Mouse (Mus musculus) lung, postnatal 0 days (tissue): ENCODE measurements at regions not wholly inside any gene's neighbourhood (a gene's known extent, or its start where the extent isn't known, plus 50 kb on each side); places are given as distances from the start of the nearest gene placed in this dataset.
A peak's percentile ranks its signal among the peaks of the same experiment; 100 is the strongest.

Source experiments
- ATAC-seq: fragments of 200-750 bp; cut with Nextera tagmentation; 2 replicates; pipeline ENCODE4 v1.8.0; 2017; ENCODE audit warnings: moderate library complexity
- DNase-seq: peaks from one replicate; pipeline ENCODE4 v3.0.0-alpha.2; 2016; ENCODE audit warnings: low spot score
- H3K27ac ChIP-seq: fragments of 300-500 bp; sonication (generic); 2 replicates; pipeline ENCODE4 v1.5.1; 2014; ENCODE audit warnings: antibody characterized with exemption, mild to moderate bottlenecking, low read length, mixed read lengths
- H3K27me3 ChIP-seq: fragments of 300-500 bp; sonication (generic); replicated peaks from 2 replicates; pipeline ENCODE4 v1.6.1; 2014; ENCODE audit warnings: low read length, mixed read lengths; ENCODE audit not compliant: insufficient read depth
- H3K36me3 ChIP-seq: fragments of 300-500 bp; sonication (generic); 2 replicates; pipeline ENCODE4 v1.6.1; 2014; ENCODE audit warnings: low read length, mixed read lengths; ENCODE audit not compliant: insufficient read depth
- H3K4me1 ChIP-seq: fragments of 300-500 bp; sonication (generic); 2 replicates; pipeline ENCODE4 v1.6.1; 2014; ENCODE audit warnings: antibody characterized with exemption, low read depth, low read length, mixed read lengths; ENCODE audit not compliant: insufficient read depth
- H3K4me2 ChIP-seq: fragments of 300-500 bp; sonication (generic); replicated peaks from 2 replicates; pipeline ENCODE4 v1.6.1; 2014; ENCODE audit warnings: low read depth, mild to moderate bottlenecking, low read length, moderate library complexity, mixed read lengths
- H3K4me3 ChIP-seq: fragments of 300-500 bp; sonication (generic); 2 replicates; pipeline ENCODE4 v1.5.1; 2014; ENCODE audit warnings: low read depth, low read length
- H3K9ac ChIP-seq: fragments of 300-500 bp; sonication (generic); replicated peaks from 2 replicates; pipeline ENCODE4 v1.6.1; 2014; ENCODE audit warnings: low read depth, mild to moderate bottlenecking
- H3K9me3 ChIP-seq: fragments of 300-500 bp; sonication (generic); 2 replicates; pipeline ENCODE4 v1.6.1; 2016; ENCODE audit warnings: low read length, mixed read lengths
- CTCF ChIP-seq: IDR thresholded peaks from 2 replicates; pipeline ENCODE4 v1.5.1; 2016; ENCODE audit warnings: antibody characterized with exemption, mild to moderate bottlenecking
- EP300 ChIP-seq: IDR thresholded peaks from 2 replicates; pipeline ENCODE4 v1.6.1; 2016; ENCODE audit warnings: antibody characterized with exemption, mild to moderate bottlenecking, control low read depth
- WGBS: fragments of 180-500 bp; shearing (Covaris S2); extraction: QIAGEN DNeasy Blood & Tissue Kit; methylation state at CpG from one replicate; pipeline ENCODE4 v1.1.7; 2014; 5-methylcytosine and 5-hydroxymethylcytosine counted together

DNA sequence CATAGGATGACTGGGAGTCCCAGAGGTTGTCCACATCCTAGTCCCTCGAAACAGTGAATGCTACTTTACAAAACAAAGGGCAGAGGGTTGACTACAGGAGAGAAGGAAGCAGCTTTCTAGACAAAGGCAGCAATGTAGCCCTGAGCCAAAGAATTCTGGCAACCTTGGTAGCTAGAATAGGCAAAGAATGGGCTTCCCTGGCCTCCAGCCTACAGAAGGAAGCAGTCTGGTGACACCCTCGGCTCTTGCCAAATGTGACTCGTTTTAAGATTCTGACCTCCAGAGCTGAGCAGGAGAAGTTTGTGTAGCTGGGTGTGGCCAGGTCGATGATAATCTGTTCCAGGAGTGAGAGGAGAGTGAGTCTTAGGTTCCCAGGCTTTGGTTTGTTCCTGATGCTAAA is 279.1 kb downstream of the Uaca start:
- DNase-seq: no peak
- no peak for TF ChIP-seq CTCF
- no peak for TF ChIP-seq EP300
- Histone ChIP-seq H3K27me3 (no peaks in the 10 kb centered on the region), H3K9ac (no peak overlapping the region), H3K4me2 (no peak overlapping the region), H3K4me3 (no peak overlapping the region), H3K27ac (no peak overlapping the region), H3K4me1 (no peaks in the 10 kb centered on the region), H3K36me3 (no peaks in the 10 kb centered on the region), H3K9me3 (no peaks in the 10 kb centered on the region)
- 23% methylated on average over 4 of the region's 4 CpGs for WGBS
- no peak for ATAC-seq

DNA sequence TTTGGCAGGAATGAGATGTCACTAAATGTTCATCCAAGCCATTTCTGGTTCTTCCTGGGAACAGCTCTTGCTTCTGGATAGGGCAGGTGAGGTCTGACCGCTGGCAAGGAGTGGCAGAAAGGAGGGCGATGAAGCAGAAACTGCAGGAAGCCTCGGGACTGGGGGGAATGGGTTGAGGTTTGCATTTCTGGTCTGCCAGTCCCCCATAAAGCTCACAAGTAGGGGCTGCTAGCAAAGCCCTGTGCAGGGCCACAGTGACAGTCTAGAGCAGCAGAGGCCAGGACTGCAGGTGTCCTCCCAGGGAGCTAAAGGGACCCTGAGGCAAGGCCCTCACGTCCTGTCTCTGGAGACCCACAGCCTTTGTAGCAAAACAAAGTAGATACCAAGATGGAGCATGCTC is 280.7 kb downstream of the Uaca start:
- Histone ChIP-seq H3K36me3 (no peaks in the 10 kb centered on the region), H3K4me3 (no peak overlapping the region), H3K9me3 (no peaks in the 10 kb centered on the region), H3K4me2 (no peak overlapping the region), H3K9ac (no peak overlapping the region), H3K27ac (no peak overlapping the region), H3K4me1 (no peaks in the 10 kb centered on the region), H3K27me3 (no peaks in the 10 kb centered on the region)
- no peak for DNase-seq
- 79% methylated on average over 4 of the region's 4 CpGs for WGBS
- TF ChIP-seq CTCF: no peak
- no peak for TF ChIP-seq EP300
- ATAC-seq: no peak

DNA sequence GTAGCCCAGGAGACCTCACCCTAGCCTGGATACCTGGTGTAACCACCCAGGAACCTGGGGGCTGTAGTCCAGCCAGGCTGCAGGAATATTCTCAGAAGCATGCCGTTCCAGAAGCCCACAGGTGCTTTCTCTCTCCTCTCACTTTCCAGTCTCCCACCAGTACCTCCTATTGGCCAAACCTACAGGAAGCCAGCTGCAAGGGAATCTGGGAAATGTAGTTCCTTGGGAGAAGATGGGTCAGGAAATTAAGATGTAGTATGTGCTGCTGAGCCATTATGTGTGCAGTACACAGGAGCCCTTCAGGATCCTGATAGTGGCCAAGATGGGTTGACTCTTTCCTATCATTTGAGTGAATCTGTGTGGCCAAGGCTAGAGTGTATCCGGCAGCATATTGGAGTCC is 282.8 kb downstream of the Uaca start:
- 0 out of 2 replicates have a peak, but pooled peaks cover 4% of the 10 kb centered on the region for H3K27me3 ChIP-seq
- 69% methylated on average over 2 of the region's 2 CpGs for WGBS

DNA sequence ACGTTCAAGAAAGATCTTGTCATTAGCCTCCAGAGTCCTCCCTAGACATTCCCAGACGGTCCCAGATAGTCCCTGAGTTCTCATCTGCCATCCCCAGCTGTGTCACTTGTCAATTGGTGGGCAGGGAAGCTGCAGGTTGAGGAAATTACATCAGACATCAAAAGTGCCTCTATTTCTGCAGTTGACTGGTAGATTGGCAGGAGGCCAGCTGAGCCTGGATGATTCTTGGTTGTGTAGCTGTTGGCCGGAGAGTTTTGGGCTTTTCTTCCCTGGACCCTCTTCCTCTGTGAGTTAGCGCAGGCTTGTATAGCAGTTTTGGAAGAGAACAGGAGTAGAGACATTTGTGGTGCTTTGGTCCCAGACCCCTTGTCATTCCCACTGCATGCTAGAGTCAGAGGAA is 283.5 kb downstream of the Uaca start:
- no peak for ATAC-seq
- TF ChIP-seq CTCF (no peak), EP300 (no peak)
- H3K4me2 ChIP-seq: no peak overlapping the region
- WGBS: 65% methylated on average over 4 of the region's 4 CpGs
- H3K9ac ChIP-seq: no peak overlapping the region
- no peak for DNase-seq
- H3K4me1 ChIP-seq: no peaks in the 10 kb centered on the region
- H3K36me3 ChIP-seq: no peaks in the 10 kb centered on the region
- H3K27me3 ChIP-seq: 0 out of 2 replicates have a peak, but pooled peaks cover 5% of the 10 kb centered on the region
- H3K9me3 ChIP-seq: no peaks in the 10 kb centered on the region
- H3K27ac ChIP-seq: no peak overlapping the region
- no peak overlapping the region for H3K4me3 ChIP-seq

More for the DNA sequence above, 282.8 kb downstream of the Uaca start:
- TF ChIP-seq EP300 (no peak), CTCF (no peak)
- H3K4me3 ChIP-seq: no peak overlapping the region
- H3K9ac ChIP-seq: no peak overlapping the region
- no peaks in the 10 kb centered on the region for H3K9me3 ChIP-seq
- no peaks in the 10 kb centered on the region for H3K4me1 ChIP-seq
- H3K4me2 ChIP-seq: no peak overlapping the region
- H3K27ac ChIP-seq: no peak overlapping the region
- peak; percentile 16 for DNase-seq
- ATAC-seq: no peak
- no peaks in the 10 kb centered on the region for H3K36me3 ChIP-seq

DNA sequence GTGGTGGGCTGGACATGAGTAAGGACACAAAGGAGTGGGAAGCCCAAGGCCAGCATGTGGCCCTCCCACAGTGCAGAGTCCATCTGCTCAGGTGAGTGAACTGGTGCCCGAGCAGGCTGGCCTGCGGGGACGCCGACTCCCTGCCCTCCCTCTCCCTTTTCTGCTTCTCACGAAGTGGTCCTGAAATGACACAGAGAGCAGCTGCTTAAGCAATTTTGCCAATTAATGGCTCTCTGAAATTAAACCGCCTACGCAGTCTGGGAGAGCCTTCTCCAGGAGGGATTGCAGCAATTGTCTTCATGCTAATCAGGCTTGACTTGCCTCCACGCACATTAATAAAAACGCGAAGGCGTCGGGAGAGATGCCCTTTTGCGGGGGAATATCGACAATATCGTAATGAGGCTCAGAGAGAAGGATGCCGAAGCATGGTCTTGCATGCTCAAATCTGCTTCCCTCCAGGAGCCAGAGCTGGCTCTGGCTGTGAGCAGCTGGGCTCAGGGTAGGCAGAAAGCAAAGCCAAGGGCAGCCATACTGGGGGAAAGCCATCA is 287.2 kb downstream of the Uaca start:
- no peak overlapping the region for H3K4me3 ChIP-seq
- no peak for ATAC-seq
- H3K27me3 ChIP-seq: peaks cover 15% of the 10 kb centered on the region; the same call in 1 of the 2 replicates
- H3K4me2 ChIP-seq: no peak overlapping the region
- H3K36me3 ChIP-seq: no peaks in the 10 kb centered on the region
- WGBS: 80% methylated on average over 16 of the region's 16 CpGs
- no peak overlapping the region for H3K27ac ChIP-seq
- TF ChIP-seq CTCF: no peak
- no peak for TF ChIP-seq EP300
- no peaks in the 10 kb centered on the region for H3K9me3 ChIP-seq
- DNase-seq: no peak
- H3K9ac ChIP-seq: no peak overlapping the region
- H3K4me1 ChIP-seq: no peaks in the 10 kb centered on the region

DNA sequence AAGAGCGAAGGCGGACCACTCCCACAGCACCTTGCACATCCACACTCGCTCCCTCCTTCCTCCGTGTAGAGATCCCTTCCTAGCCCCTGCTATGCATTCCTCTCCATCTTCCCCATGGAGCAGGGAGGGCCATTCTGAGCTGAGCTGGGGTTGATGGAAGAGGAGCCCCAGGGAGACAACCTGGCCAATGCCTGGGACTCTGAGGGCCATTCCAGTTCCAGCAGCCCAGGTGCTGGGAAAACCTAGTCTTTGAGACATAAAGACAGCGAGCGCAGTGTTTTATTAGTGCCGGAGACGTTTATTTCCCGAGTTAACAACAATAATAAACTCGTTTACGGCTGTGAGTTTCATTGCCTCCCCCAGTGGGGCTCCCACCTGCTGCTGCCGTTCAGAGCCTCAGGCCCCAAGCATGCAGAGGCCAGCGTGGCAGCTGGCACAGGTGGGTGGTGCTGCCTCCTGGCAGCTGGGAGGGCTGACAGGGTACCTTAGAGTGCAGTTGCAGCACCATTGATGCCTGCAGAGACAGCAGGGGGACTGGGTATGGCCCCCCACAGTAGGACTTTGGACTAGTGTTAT is 287.4 kb upstream of the Tle3 start:
- Histone ChIP-seq H3K4me3 (no peak overlapping the region), H3K27ac (no peak overlapping the region), H3K36me3 (no peaks in the 10 kb centered on the region), H3K9me3 (no peaks in the 10 kb centered on the region), H3K27me3 (peaks cover 22% of the 10 kb centered on the region), H3K9ac (no peak overlapping the region), H3K4me2 (no peak overlapping the region), H3K4me1 (no peaks in the 10 kb centered on the region)
- WGBS: 69% methylated on average over 13 of the region's 13 CpGs
- ATAC-seq (no peak), DNase-seq (no peak)
- TF ChIP-seq EP300 (no peak), CTCF (no peak)
